Mouse (Mus musculus) frontal cortex, adult (tissue): ENCODE measurements around the gene Morn3.

Experiments used
- ATAC-seq: cut with Nextera tagmentation; 2 replicates; pipeline ENCODE4 v1.9.2; 2017; ENCODE audit warnings: mild to moderate bottlenecking, moderate library complexity, mixed read lengths; ENCODE audit not compliant: low TSS enrichment

Morn3 gene

DNA sequence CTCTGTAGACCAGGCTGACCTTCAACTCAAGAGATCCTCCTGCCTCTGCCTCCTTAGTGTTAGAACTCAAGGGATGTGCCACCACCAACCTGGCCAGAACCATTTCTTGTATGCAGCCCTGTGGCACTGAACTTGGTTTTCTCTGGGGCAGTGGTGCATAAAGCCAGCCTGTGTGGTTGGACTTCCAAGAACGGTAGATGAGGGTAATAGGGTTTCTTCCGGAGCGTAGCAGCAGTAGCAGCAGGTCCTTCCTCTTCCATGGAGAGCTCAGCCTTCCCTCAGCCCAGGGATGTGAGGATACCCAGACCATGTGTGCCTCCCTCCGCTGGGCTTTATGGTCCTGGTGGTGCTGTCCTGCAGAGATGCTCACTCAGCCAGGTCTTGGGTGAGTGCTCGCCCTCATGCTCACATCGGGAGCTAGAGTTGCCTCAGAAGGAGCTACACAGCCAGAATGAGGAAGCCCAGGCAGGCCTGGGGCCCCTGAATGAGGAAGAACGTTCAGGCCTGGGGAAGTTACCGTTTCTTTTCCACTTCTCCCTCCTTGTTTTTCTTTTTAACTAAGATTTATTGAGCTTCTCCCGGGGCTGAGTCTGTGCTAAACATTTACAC is 21.7 kb downstream of the Morn3 start:
- no peak for ATAC-seq

- no peak for ATAC-seq
Observed at GRCm38 (mm10) chr5:123024312-123024711, 22.5 kb downstream of the Morn3 start.

DNA sequence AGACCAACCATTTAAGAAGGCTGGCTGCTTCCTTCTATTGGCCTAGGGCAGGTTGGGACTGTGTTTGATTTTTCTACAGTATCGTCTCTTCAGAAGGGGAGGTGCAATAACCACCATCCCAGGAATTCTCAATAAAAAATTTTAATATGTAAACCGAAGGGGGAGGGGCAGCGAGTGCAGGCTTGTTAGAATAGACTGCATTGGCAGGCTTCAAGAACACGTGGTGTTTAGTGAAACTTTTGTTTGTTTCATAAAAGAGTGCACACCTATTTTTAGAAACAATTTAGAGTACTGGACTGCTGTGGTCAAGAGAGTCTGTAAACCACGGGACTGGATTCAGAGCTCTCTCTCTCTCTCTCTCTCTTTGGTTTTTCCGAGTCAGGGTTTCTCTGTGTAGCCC is 23.8 kb downstream of the Morn3 start:
- ATAC-seq: no peak

DNA sequence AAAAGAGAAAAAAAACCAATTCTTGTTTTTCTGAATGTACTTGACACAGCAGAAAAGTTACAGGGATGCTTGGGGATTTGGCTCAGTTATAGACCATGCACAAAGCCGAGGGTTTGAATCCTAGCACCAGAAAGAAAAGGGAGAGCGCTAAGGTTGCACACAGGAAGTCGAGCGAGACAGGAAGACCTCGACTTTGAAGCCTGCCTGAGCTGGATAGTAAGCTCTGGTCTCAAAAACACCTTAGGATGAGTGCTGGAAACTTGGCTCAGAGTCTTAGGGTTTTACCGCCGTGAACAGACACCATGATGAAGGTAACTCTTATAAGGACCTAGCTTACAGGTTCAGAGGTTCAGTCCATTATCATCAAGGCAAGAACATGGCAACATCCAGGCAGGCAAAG is 25.4 kb downstream of the Morn3 start:
- no peak for ATAC-seq

GRCm38 (mm10) chr5:123020426-123020825 is 26.4 kb downstream of the Morn3 start:
- ATAC-seq: no peak

DNA sequence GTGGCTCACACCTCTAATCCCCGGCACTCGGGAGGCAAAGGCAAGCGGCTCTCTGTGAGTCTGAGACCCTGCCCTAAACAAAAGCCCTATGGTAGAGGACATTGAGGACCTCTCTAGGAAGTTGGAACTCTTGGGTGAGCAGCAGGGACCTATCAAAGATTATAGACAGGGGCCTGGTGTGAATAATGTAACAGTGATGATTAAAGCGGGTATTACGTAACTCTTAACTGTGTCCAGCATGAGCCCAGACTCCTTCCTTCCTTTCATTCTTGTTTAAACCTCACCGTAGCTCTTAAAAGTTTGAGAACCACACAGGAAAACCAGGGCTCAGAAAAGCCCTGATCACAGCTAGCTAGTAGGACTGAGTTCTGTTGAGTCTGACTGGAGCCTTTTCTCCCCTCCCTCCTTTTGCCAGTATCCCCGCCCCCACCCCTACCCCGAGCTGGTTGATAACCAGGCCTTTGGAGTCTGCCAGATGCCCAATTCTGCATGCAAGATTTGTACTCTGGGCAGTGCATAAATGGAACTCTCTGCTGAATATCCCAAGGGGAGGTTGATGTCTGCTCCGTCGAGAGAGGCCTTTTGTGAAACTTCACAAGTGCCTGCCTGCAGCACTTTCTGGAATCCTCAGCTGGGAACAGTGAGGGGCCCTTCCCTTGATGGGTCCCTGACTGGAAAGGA is 27.3 kb downstream of the Morn3 start:
- 0 out of 2 replicates have a peak, but pooled peaks have one; percentile 8 for ATAC-seq

GRCm38 (mm10) chr5:123017504-123017903 is 29.3 kb downstream of the Morn3 start:
- ATAC-seq: no peak

DNA sequence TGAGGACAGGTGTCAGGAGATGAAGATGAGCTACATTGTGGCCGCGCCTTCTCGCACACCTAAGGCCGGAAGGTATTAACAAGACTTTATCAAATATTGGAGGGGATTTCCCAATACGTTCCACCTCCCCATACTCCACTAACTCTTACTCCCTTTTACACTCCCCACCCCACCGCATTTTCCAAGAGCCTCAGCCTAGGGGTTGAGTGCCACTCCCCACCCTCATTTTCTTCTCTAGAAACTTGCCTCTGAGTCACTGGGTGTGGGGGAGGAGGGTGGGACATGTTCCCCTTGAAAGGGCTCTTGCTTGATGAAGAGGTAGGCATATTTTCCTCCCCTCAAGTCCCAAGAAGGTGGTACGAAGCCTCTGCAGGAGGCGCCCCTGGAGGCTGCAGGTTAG is 30.9 kb downstream of the Morn3 start:
- ATAC-seq: no peak

GRCm38 (mm10) chr5:123014753-123015701 is 31.8 kb downstream of the Morn3 start, which contains the start of gene Orai1:
Orai1 (plus strand) TSS chr5:123015074.
- peak; percentile 83 for ATAC-seq

GRCm38 (mm10) chr5:123013599-123014315 is 33.1 kb downstream of the Morn3 start:
- ATAC-seq: peak; percentile 70

DNA sequence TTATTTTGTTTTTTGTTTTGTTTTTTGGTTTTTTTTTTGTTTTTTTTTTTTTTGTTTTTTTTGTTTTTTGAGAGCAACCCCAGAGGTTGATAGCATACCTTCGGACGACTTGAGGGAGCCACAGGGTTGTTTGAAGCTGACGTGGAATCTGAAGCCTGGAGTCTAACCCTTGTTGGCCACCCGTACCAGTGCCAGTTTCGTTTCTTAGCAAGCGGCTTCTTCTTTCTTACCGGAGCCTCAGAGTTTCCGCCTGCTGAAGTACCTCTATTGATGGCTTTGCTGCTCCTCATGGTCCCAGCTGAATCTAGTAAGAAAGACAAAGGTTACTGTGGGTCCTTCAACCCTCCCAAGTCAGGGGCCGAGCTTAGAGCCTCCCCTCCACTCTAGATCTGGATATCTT is 35.1 kb downstream of the Morn3 start:
- no peak for ATAC-seq

DNA sequence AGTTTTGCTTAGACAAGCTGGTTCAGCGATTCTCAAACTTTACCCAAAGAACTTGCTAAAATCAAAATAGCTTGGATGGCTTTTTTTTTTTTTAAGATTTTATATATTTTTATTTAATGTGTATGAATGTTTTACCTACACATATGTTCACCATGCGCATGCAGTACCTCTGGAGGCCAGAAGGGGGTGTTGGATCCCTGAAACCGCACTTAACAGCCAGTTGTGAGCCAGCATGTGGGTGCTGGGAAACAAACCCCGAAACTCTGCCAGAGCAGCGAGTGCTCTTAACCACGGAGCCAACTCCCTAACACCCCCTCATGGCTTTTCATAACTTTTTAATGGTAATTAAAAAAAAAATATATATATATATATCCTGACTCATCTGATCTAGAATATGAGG is 36.0 kb downstream of the Morn3 start:
- ATAC-seq: no peak

GRCm38 (mm10) chr5:123009873-123010272 is 36.9 kb downstream of the Morn3 start:
- ATAC-seq: no peak

DNA sequence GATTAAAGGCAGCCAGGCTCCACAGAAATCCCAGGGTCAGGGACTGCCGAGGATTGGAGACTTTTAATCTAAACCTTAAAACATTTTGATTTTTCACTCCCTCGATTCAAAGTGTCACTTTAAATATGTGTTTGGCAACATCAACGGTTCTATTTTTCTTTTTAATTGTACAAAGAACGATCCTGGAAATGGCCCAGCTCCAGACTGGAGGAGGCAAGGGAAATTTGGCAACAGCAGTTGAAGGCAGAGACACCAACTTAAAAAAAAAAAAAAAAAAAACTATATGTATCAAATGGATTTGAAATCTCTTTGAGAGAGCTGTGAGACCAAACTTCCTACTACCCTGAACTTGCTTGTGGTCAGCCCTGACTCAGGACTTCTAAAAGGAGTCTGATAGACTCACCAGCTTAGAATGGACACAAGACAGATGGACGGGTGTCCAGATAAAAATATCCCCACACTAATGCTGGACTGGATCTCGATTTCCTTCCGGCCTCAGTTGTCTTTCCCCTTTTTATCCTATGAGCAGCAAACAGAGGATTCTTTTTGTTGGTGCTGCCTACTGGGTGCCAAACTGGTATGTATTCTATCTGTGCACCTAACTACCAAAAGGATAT is 37.8 kb downstream of the Morn3 start:
- ATAC-seq: no peak

GRCm38 (mm10) chr5:123005716-123006592 is 40.9 kb downstream of the Morn3 start:
- ATAC-seq: no peak

GRCm38 (mm10) chr5:123000901-123001300 is 45.9 kb downstream of the Morn3 start:
- ATAC-seq: no peak

- peak; percentile 91 for ATAC-seq
Observed at GRCm38 (mm10) chr5:122997205-122998204, 49.3 kb downstream of the Morn3 start.

DNA sequence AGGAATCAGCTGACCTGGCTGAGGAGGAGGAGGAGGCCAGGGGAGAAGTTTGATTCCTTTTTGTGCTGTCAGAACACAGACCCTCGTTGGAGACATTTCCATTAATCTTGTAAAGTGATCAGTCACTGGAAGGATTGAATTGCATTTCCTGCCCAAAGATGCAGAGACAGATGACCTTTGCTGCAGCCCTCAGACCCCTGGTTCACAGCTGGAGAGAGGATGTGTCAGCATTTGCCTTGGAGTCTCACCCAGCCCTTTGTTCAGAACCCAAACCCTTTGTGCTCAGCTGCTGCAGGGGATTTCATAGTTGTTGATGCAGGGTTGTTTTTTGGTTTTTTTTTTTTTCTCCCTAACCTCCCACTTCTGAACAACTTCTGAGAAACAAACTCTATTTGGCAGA is 51.9 kb downstream of the Morn3 start:
- no peak for ATAC-seq

GRCm38 (mm10) chr5:122994303-122994846 is 52.4 kb downstream of the Morn3 start:
- ATAC-seq: 0 out of 2 replicates have a peak, but pooled peaks have one; percentile 56
